Mouse (Mus musculus): ENCODE measurements around the gene Rab8b. TPM values are rescaled to one million over a fixed set of nuclear protein-coding genes. Genes with fewer than 3 reads are reported as not detected.
"Not testable (repeated sequence)": the region's sequence is repeated elsewhere in the genome, so short reads cannot be mapped to it uniquely, and the experiment has no call there.

Rab8b gene
- polyA plus RNA-seq, 1 experiment, result 8.2 TPM

DNA sequence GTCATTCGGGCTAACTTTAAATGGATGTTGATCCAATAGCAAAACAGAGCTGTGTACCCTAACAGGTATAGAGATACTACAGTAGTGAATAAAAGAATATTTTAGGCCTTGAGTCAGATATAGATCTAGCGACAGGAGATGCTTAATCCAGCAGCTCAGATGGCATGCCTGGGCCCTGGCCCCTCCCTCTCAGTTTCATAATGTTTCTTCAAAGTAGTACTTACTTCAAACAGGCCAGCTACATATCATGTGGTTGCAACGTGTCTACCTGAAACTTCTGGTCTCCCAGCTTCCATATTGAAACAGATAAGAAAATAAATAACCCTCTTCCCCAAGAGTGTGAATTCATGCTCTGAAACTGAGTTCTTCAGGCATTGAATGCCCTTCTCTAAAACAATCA, 6.4 kb upstream of the Rab8b start:
- H3K4me1 ChIP-seq (ENCODE audit: control insufficient read depth, insufficient read depth, insufficient read length, low read length), result no peaks in the 10 kb centered on the region
- H3K27ac ChIP-seq (replicated peaks; ENCODE audit: low read depth, low read length), result no peak overlapping the region
- H3K4me3 ChIP-seq (ENCODE audit: insufficient read depth, low read depth, low read length), result no peak overlapping the region

DNA sequence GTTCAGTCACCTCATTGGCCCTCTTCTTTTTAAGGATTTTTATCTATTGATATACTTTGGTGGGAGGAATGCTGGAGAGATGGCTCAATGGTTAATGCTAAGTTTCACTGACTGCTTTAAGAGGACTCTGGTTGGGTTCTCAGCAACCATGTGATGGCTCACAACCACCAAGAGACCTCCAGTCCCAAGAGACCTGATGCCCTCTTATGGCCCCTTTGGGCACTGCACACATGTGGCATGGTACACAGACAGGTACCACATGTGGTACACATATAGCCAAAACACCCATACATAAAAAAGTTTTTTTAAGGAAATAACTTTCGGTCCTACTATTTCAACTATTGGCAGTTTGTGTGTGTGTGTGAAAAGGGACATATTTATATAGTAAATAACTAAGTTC, 2.6 kb upstream of the Rab8b start:
- H3K4me1 ChIP-seq (ENCODE audit: control insufficient read depth, insufficient read depth, insufficient read length, low read length), result 0 out of 2 replicates have a peak, but pooled peaks cover 3% of the 10 kb centered on the region
- H3K27ac ChIP-seq (replicated peaks; ENCODE audit: low read depth, low read length), result no peak overlapping the region

DNA sequence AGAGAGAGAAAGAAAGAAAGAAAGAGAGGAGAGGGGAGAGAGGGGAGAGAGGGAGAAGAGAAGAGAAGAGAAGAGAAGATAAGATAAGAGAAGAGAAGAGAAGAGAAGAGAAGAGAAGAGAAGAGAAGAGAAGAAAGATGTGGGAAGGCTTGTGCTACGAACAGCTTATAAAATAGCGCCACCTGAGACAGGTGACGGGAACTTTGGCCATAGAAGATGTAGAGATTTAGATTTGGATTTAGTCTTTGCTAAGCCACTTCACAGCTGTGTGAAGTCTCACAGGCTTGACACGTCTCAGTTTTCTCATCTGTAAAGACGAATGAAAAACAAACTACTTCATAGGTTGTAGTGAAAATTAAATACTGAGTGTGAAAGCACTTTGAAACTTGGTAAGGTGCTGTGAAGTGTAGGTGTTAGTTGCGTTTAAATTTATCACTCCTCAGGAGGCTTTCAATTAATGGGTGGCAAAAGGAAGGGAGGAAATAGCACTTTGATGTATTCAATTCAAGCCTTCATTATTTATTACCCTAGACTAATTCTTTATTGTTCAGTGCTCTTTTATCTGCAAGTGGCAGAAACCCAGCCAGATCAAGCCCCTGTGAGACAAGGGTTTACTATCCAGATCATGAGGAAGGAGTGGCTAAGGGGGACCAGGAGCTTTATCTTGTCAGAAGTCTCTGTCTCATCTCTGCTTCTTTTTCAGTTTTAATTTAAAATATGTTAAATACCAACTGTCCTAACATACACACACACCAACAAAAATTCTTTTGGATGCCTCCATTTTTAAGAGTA, 1.2 kb upstream of the Rab8b start:
- Histone ChIP-seq H3K27ac (replicated peaks; ENCODE audit: low read depth, low read length) (no peak overlapping the region), H3K4me1 (ENCODE audit: control insufficient read depth, insufficient read depth, insufficient read length, low read length) (peaks cover 5% of the 10 kb centered on the region; the same call in 1 of the 2 replicates), H3K4me3 (ENCODE audit: insufficient read depth, low read depth, low read length) (no peak overlapping the region)

More for the DNA sequence above, 2.6 kb upstream of the Rab8b start:
- no peak overlapping the region for H3K4me3 ChIP-seq (ENCODE audit: insufficient read depth, low read depth, low read length)

DNA sequence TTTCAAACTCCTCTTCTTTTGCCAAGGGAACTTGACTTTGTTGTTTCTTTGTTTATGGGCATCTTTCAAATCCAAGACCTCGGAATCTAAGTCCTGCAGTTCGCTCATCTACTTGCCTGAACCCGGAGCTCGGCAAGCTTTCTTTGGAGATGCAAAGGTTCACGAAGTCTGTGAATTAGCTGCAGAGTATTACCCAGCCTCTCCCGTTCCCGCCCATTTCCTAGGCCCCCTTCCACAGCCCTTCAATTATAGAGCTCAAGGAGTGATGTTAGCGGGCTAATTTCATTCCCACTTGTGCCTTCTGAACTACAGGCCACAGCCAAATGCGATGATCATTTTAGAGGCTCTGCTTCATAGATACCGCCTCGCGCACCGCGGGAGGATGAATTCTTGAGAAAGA, 494 bp upstream of the Rab8b start:
- H3K4me3 ChIP-seq (ENCODE audit: insufficient read depth, low read depth, low read length), result peak overlapping the region; percentile 64
- no peak overlapping the region for H3K27ac ChIP-seq (replicated peaks; ENCODE audit: low read depth, low read length)

DNA sequence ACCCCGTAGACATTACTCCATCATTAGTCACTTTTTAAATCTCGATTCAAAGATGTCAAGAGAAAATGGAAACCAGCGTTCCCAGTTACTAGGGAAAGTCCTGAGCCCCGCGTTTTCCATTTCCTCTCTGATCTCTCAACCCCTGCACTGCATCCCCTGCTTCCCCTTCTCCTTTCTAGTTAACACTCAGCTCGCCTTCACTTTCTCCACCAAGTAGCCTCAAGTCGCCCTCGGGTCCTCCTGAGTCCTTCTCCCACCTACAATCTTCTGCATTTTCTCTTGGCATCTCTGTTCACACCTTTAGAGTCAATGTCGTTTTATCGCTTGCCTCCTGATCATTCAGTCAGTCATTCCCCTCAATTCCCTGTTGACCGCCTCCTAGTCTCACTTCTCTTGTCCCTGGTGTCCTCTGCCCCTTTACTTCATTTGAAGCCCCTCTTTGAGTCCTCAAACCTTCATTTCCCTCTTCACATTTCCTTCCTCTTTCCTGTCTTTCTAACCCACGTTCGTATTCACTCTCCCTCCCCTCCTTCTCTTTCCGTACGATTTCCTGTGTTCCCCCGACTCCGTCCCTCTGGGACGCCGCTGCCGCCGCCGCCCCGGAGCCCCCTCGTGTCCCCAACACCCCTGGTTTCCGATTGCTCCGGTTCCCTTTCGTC, 686 bp downstream of the Rab8b start:
- H3K4me3 ChIP-seq (ENCODE audit: insufficient read depth, low read depth, low read length), result peak overlapping the region; percentile 84
- peak overlapping the region; percentile 84 for H3K27ac ChIP-seq (replicated peaks; ENCODE audit: low read depth, low read length)
- peaks cover 15% of the 10 kb centered on the region; the same call in 1 of the 2 replicates for H3K4me1 ChIP-seq (ENCODE audit: control insufficient read depth, insufficient read depth, insufficient read length, low read length)

More for the DNA sequence above, 494 bp upstream of the Rab8b start:
- peaks cover 11% of the 10 kb centered on the region; the same call in 1 of the 2 replicates for H3K4me1 ChIP-seq (ENCODE audit: control insufficient read depth, insufficient read depth, insufficient read length, low read length)

DNA sequence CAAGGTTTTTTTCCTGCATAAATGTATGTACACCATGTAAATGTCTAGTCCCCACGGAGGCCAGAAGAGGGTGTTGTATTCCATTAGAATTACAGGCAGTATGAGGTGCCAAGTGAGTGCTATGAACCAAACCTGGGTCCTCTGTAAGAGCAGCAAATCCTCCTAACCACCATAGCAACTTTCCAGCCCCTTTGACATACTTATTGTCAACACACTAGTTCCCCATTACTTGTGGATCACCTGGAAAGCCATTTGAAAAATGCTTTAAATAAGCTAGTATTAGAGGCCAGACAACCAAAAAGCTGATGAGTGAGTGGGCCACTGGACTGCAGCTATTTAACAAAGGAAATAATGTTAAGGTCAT, 1.6 kb downstream of the Rab8b start:
- no peak overlapping the region for H3K4me3 ChIP-seq (ENCODE audit: insufficient read depth, low read depth, low read length)
- H3K4me1 ChIP-seq (ENCODE audit: control insufficient read depth, insufficient read depth, insufficient read length, low read length), result peaks cover 15% of the 10 kb centered on the region; the same call in 1 of the 2 replicates
- H3K27ac ChIP-seq (replicated peaks; ENCODE audit: low read depth, low read length), result no peak overlapping the region

DNA sequence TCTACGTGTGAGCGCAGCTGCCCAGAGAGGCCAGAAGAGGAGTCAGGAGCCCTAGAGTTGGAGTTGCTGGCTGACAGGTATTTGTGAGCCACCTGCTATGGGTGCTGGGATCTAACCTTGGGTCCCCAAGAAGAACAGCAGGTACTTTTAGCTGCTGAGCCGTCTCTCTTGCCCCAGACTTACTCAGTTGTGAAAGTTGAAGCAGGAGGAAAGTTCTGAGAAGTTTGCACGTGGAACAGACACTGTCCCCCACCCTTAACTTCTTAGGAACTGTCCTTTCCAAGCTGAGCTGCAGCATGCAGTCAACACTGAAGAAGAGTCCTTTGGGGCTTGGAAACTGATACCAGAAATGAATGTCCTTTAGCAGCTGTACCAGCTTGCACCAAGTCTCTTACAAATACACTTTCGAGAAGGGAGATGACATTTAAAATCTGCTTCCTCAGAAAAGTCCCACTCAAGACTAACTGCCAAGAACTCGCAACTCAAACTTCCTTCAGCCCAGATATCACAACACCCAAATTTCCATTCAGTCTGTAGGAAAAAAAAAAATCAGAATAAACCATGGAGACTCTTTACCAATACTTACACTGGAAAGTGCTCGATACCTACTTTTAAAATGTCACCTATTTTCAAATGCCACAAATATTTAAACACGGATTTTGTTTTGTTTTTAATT, 2.1 kb downstream of the Rab8b start:
- Histone ChIP-seq H3K4me3 (ENCODE audit: insufficient read depth, low read depth, low read length) (peak overlapping the region; percentile 26; the same call in 1 of the 2 replicates), H3K27ac (replicated peaks; ENCODE audit: low read depth, low read length) (no peak overlapping the region), H3K4me1 (ENCODE audit: control insufficient read depth, insufficient read depth, insufficient read length, low read length) (peaks cover 15% of the 10 kb centered on the region; the same call in 1 of the 2 replicates)

DNA sequence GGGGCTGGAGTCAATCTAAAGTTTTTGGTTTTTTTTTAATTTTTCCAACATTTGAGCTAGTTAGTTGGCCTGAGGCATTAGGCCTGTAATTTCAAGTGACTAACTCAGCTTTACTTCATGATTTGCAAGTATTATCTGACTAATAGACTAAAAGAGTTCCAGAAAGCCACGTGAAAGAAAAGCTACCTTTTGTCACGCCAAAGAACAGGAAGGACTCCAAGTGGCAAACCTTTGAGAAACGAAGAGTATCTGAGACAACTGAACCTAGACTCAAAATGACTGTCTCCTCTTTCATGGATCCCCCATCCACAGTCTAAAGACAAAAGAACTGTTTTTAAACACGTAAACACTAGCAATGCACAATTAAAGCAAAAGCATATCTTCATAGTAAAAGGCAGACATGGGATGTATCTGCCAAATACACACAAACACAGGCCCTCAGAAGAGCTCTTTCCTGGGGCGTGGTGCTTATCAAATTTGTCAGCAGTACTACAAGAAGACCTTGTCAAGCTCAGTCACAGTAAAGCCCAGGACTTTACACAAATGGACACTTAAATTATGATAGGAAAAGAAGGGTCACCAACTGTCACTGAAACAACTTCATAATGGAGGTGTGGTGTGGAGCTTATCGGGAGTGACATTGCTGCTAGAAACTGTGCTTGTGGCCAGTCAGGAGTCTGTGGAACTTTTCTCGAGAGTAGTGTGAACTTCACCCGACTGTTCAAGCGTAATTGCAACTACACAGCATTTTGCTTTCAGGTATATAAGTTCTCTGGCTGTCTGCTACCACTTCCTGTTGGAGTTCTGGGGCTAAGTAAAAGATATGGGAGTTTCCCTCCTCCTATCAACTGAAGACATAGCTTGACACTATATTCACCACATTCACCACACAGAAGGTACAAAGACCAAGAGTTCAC, 3.4 kb downstream of the Rab8b start:
- Histone ChIP-seq H3K4me3 (ENCODE audit: insufficient read depth, low read depth, low read length) (no peak overlapping the region), H3K27ac (replicated peaks; ENCODE audit: low read depth, low read length) (no peak overlapping the region), H3K4me1 (ENCODE audit: control insufficient read depth, insufficient read depth, insufficient read length, low read length) (peaks cover 15% of the 10 kb centered on the region; the same call in 1 of the 2 replicates)

DNA sequence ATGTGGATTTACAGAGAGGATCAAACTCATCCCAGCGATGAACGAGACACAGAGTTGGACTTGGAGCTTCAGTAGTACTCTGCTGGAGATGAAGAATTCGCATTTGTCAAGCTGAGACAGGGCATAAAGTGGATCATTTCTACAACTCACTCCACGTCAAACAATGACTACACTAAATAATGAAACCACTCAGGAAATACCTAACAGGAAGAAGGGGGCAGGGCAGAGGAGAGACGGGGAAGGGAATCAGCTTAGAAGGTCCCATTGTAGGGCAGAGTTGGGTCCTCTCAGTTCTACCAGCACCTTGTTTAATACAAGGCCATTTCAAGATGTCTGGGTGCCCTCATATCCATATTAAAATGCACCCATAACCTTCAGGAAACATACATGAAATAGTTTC, 4.1 kb downstream of the Rab8b start:
- Histone ChIP-seq H3K4me3 (ENCODE audit: insufficient read depth, low read depth, low read length) (peak overlapping the region; percentile 8; the same call in 1 of the 2 replicates), H3K4me1 (ENCODE audit: control insufficient read depth, insufficient read depth, insufficient read length, low read length) (peaks cover 17% of the 10 kb centered on the region; the same call in 1 of the 2 replicates), H3K27ac (replicated peaks; ENCODE audit: low read depth, low read length) (peak overlapping the region; percentile 81)

DNA sequence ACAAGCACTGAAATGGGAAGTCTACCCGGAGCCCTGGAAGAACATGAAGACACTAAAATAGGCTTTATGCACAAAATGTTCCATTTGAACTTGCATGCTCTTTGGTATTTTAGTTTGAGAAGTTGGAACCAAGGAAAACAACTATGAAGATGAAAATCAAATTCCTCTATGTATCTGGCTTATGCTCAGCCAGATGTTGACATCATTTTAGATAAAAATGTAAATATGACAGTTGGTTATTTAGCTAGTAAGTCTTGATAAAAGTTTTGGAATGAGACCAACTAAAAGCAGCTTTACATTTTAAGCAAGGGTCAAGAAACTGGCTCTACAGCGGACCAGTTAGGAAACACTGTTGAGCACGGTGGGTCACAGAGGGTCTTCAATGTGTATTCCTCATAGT, 4.9 kb downstream of the Rab8b start:
- peaks cover 20% of the 10 kb centered on the region; the same call in 1 of the 2 replicates for H3K4me1 ChIP-seq (ENCODE audit: control insufficient read depth, insufficient read depth, insufficient read length, low read length)
- H3K27ac ChIP-seq (replicated peaks; ENCODE audit: low read depth, low read length), result 0 out of 2 replicates have a peak overlapping the region, but pooled peaks have one; percentile 19

DNA sequence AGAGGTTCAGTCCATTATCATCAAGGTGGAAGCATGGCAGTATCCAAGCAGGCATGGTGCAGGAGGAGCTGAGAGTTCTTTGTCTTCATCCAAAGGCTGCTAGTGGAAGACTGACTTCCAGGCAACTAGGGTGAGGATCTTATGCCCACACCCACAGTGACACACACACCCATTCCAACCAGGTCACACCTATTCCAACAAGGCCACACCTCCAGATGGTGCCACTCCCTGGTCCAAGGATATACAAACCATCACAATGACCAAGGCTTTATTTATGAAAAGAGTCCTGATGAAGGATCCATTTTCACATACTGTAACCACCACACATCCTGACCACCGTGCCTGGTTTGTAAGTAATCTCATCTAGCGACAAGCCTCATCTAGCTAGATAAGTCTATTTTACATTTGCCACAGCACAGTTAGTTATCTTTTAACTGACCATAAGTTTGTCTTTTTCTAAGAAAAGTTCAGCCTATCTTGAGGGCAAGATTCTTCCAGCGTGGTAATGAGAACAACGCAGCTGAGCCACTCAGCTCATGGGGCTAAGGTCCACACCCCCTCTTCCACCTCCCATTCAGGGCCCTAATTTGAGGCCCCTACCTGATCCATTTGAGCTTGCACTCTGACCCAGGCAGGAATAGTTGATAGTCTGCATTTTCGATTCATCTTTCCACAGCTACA, 6.1 kb downstream of the Rab8b start:
- not testable (repeated sequence) for H3K4me3 ChIP-seq (ENCODE audit: insufficient read depth, low read depth, low read length); H3K27ac ChIP-seq (replicated peaks; ENCODE audit: low read depth, low read length)
- peaks cover 20% of the 10 kb centered on the region; the same call in 1 of the 2 replicates for H3K4me1 ChIP-seq (ENCODE audit: control insufficient read depth, insufficient read depth, insufficient read length, low read length)

More for the DNA sequence above, 4.9 kb downstream of the Rab8b start:
- H3K4me3 ChIP-seq (ENCODE audit: insufficient read depth, low read depth, low read length), result no peak overlapping the region

DNA sequence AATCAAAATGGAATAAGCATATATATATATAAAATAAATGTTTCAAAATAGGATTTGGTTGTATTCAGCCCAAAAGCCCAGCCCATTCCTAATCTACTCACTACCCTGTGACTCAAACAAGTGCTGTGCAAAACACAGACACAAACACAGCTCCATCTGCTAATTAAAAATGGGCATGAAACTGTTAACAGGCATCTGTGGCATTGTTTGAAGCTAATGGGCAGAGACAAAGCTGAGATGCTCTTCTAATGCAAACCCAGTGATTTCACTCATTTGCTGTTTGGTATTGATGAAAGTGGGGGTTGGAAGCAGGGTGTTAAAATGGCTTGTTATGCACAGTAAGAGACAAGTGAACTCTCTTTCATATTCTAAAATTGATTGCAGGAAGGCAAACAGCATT, 7.2 kb downstream of the Rab8b start:
- Histone ChIP-seq H3K27ac (replicated peaks; ENCODE audit: low read depth, low read length) (no peak overlapping the region), H3K4me1 (ENCODE audit: control insufficient read depth, insufficient read depth, insufficient read length, low read length) (peaks cover 20% of the 10 kb centered on the region), H3K4me3 (ENCODE audit: insufficient read depth, low read depth, low read length) (no peak overlapping the region)

DNA sequence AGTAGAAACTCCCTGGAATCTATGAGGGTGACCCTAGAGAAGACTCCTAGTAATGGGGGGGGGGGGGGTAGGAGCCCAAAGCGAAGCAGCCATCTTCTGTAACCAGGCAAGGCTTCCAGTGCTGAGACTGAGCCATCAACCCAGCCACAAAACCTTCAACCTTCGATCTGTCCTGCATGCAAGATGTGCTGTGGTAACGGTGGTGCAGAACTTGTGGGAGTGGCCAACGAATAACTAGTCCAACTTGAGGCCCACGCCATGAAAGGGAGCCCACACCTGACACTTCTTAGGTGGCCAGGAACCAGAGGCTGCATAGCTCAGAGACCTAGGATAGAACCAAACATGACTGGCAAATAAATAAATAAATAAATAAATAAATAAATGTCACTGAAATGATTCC, 8.8 kb downstream of the Rab8b start:
- Histone ChIP-seq H3K4me3 (ENCODE audit: insufficient read depth, low read depth, low read length) (no peak overlapping the region), H3K27ac (replicated peaks; ENCODE audit: low read depth, low read length) (no peak overlapping the region)

DNA sequence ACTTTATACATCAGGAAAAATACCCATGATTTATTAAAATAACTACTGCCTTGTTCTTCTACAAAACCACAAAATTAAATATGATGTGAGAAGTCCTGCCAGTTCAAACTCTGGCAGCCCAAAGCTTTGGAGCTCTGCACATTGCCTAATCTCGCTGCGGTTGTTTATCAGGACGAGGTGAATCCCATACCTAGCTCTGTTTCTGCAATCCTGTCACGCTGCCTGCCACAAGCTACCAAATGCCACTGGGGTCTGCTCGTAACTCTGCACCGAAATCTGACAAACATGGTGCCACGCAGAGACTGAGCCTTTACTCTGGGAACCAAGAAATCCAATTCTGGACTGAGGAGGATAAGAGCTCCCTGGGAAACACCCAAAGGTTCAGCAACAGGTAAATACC, 9.6 kb downstream of the Rab8b start:
- Histone ChIP-seq H3K27ac (replicated peaks; ENCODE audit: low read depth, low read length) (no peak overlapping the region), H3K4me1 (ENCODE audit: control insufficient read depth, insufficient read depth, insufficient read length, low read length) (peaks cover 21% of the 10 kb centered on the region), H3K4me3 (ENCODE audit: insufficient read depth, low read depth, low read length) (no peak overlapping the region)

More for the DNA sequence above, 8.8 kb downstream of the Rab8b start:
- peaks cover 27% of the 10 kb centered on the region for H3K4me1 ChIP-seq (ENCODE audit: control insufficient read depth, insufficient read depth, insufficient read length, low read length)
